Mouse (Mus musculus) C2C12 (cell line): Measurements from ENCODE around the gene Zfp180. TPM values are rescaled to one million over a fixed set of nuclear protein-coding genes. Genes with fewer than 3 reads are reported as not detected.

Experiments used
- H3K27me3 ChIP-seq: one replicate; pipeline ENCODE4 v1.6.1; 2011; ENCODE audit not compliant: control insufficient read depth, insufficient read depth, insufficient read length
- H3K36me3 ChIP-seq: one replicate; pipeline ENCODE4 v1.6.1; 2011; ENCODE audit not compliant: control insufficient read depth, insufficient read depth
- H3K4me3 ChIP-seq: one replicate; pipeline ENCODE4 v1.5.1; 2011; ENCODE audit warnings: mild to moderate bottlenecking, control low read depth; ENCODE audit not compliant: poor library complexity, insufficient read depth, severe bottlenecking
- H3K79me2 ChIP-seq: one replicate; pipeline ENCODE4 v1.6.1; 2011; ENCODE audit not compliant: control insufficient read depth, insufficient read depth
- H3K79me3 ChIP-seq: one replicate; pipeline ENCODE4 v1.6.1; 2011; ENCODE audit warnings: low read depth, control low read depth
- H3ac ChIP-seq: one replicate; pipeline ENCODE3; 2011; ENCODE audit warnings: low read depth; ENCODE audit not compliant: control insufficient read depth, insufficient read length
- CEBPB ChIP-seq: IDR thresholded peaks from one replicate; pipeline ENCODE4 v1.6.1; 2011; ENCODE audit warnings: low read depth, mild to moderate bottlenecking, control low read depth, moderate library complexity
- CTCF ChIP-seq: IDR thresholded peaks from one replicate; pipeline ENCODE4 v1.5.1; 2011; ENCODE audit not compliant: control insufficient read depth, insufficient read depth, insufficient read length
- FOSL1 ChIP-seq: IDR thresholded peaks from one replicate; pipeline ENCODE4 v1.8.0; 2011; ENCODE audit warnings: mild to moderate bottlenecking, low read length; ENCODE audit not compliant: poor library complexity, insufficient read depth, severe bottlenecking
- MAX ChIP-seq: IDR thresholded peaks from one replicate; pipeline ENCODE4 v1.6.1; 2011; ENCODE audit warnings: mild to moderate bottlenecking, control low read depth
- MYOD1 ChIP-seq: IDR thresholded peaks from one replicate; pipeline ENCODE4 v1.6.1; 2011; ENCODE audit warnings: low read depth; ENCODE audit not compliant: control insufficient read depth, insufficient read length
- MYOG ChIP-seq: IDR thresholded peaks from one replicate; pipeline ENCODE4 v1.6.1; 2011; ENCODE audit not compliant: control insufficient read depth, insufficient read length; ENCODE audit errors: extremely low read depth
- USF1 ChIP-seq: IDR thresholded peaks from one replicate; pipeline ENCODE4 v1.6.1; 2011; ENCODE audit warnings: low read depth, mild to moderate bottlenecking, control low read depth, moderate library complexity
- polyA plus RNA-seq: library from polyadenylated mRNA; unstranded; fragments of >200 nt; fragmentation: generic; extraction: Trizol; gene quantifications from one replicate; pipeline ENCODE4 v1.2.1, GENCODE M21; 2012; ENCODE audit warnings: missing spikeins

The Zfp180 gene
- polyA plus RNA-seq, 1 experiment: 8.1 TPM

GRCm38 (mm10) chr7:24116655-24117054 is 34.9 kb downstream of the Zfp180 start:
- no peak for TF ChIP-seq CEBPB
- no peak for TF ChIP-seq MAX
- no peak for TF ChIP-seq MYOD1
- no peak for TF ChIP-seq FOSL1
- TF ChIP-seq USF1: no peak
- no peak for TF ChIP-seq CTCF
- H3K79me3 ChIP-seq: no peaks in the 10 kb centered on the region
- no peak overlapping the region for H3K4me3 ChIP-seq
- no peak overlapping the region for H3ac ChIP-seq
- no peaks in the 10 kb centered on the region for H3K27me3 ChIP-seq
- no peaks in the 10 kb centered on the region for H3K79me2 ChIP-seq
- no peaks in the 10 kb centered on the region for H3K36me3 ChIP-seq

- no peaks in the 10 kb centered on the region for H3K79me2 ChIP-seq
- peak overlapping the region; percentile 14 for H3K4me3 ChIP-seq
- no peaks in the 10 kb centered on the region for H3K36me3 ChIP-seq
- H3ac ChIP-seq: peak overlapping the region; percentile 32
- TF ChIP-seq MYOD1 (no peak), MAX (no peak), MYOG (no peak), FOSL1 (no peak), USF1 (no peak), CTCF (no peak), CEBPB (no peak)
- H3K79me3 ChIP-seq: no peaks in the 10 kb centered on the region
- no peaks in the 10 kb centered on the region for H3K27me3 ChIP-seq
These were observed 51.8 kb downstream of the Zfp180 start for GRCm38 (mm10) chr7:24133425-24133995.

- H3K4me3 ChIP-seq: peak within 1 kb of the TSS; percentile 31
- H3ac ChIP-seq: peak within 1 kb of the TSS; percentile 74
- no peaks in the 10 kb centered on the region for H3K36me3 ChIP-seq
- no peaks in the 10 kb centered on the region for H3K79me2 ChIP-seq
- H3K27me3 ChIP-seq: no peaks in the 10 kb centered on the region
- TF ChIP-seq FOSL1 (no peak), CEBPB (no peak), MAX (no peak), MYOG (no peak), CTCF (no peak), MYOD1 (no peak), USF1 (no peak)
- H3K79me3 ChIP-seq: no peaks in the 10 kb centered on the region
These were observed 52.5 kb downstream of the Zfp180 start, which contains the start of gene Zfp235 for GRCm38 (mm10) chr7:24133996-24134828. TSS of gene Zfp235 (plus strand) at chr7:24134169.

- H3K79me3 ChIP-seq: no peaks in the 10 kb centered on the region
- no peak overlapping the region for H3K4me3 ChIP-seq
- H3K27me3 ChIP-seq: no peaks in the 10 kb centered on the region
- no peaks in the 10 kb centered on the region for H3K79me2 ChIP-seq
- H3ac ChIP-seq: no peak overlapping the region
- no peaks in the 10 kb centered on the region for H3K36me3 ChIP-seq
- TF ChIP-seq FOSL1 (no peak), USF1 (no peak), MYOG (no peak), MAX (no peak), CTCF (no peak), MYOD1 (no peak), CEBPB (no peak)
These were observed 60.8 kb downstream of the Zfp180 start for GRCm38 (mm10) chr7:24142566-24142965.

- TF ChIP-seq FOSL1 (no peak), CTCF (no peak), MYOD1 (no peak), CEBPB (no peak), USF1 (no peak), MAX (no peak), MYOG (no peak)
- no peaks in the 10 kb centered on the region for H3K27me3 ChIP-seq
- H3K79me2 ChIP-seq: no peaks in the 10 kb centered on the region
- H3K79me3 ChIP-seq: no peaks in the 10 kb centered on the region
- no peaks in the 10 kb centered on the region for H3K36me3 ChIP-seq
- H3ac ChIP-seq: no peak overlapping the region
- H3K4me3 ChIP-seq: no peak overlapping the region
These were observed 71.5 kb downstream of the Zfp180 start for GRCm38 (mm10) chr7:24153272-24153671.

Other genes starting within 250 kb of the Zfp180 start
- not detected for gene Vmn1r176, start 244.6 kb upstream of the Zfp180 start, polyA plus RNA-seq
- not detected for gene Vmn1r177, start 215.5 kb upstream of the Zfp180 start, polyA plus RNA-seq
- not detected for gene Vmn1r178, start 189.9 kb upstream of the Zfp180 start, polyA plus RNA-seq
- not detected for gene Vmn1r179, start 154.9 kb upstream of the Zfp180 start, polyA plus RNA-seq
- gene Vmn1r180, start 131.3 kb upstream of the Zfp180 start, polyA plus RNA-seq: not detected
- gene Vmn1r181, start 107.3 kb upstream of the Zfp180 start, polyA plus RNA-seq: not detected
- gene V1rd19, start 80.2 kb upstream of the Zfp180 start, polyA plus RNA-seq: not detected
- gene Vmn1r183, start 28.7 kb upstream of the Zfp180 start, polyA plus RNA-seq: not detected
- gene Zfp112, start 30.4 kb downstream of the Zfp180 start, polyA plus RNA-seq: 0.48 TPM
- gene Zfp235, start 52.2 kb downstream of the Zfp180 start, polyA plus RNA-seq: 1.5 TPM
- not detected for gene Zfp114, start 93.1 kb downstream of the Zfp180 start, polyA plus RNA-seq
- 2.0 TPM for gene Zfp111, start 129.5 kb downstream of the Zfp180 start, polyA plus RNA-seq
- gene Zfp109, start 155.6 kb downstream of the Zfp180 start, polyA plus RNA-seq: 0.26 TPM
- 0.25 TPM for gene Zfp108, start 172.9 kb downstream of the Zfp180 start, polyA plus RNA-seq
- gene Zfp93, start 188.5 kb downstream of the Zfp180 start, polyA plus RNA-seq: 1.8 TPM
- gene Zfp61, start 219.3 kb downstream of the Zfp180 start, polyA plus RNA-seq: 8.8 TPM
- 2.4 TPM for gene Zfp94, start 234.7 kb downstream of the Zfp180 start, polyA plus RNA-seq